Mouse (Mus musculus) myocyte (in vitro differentiated cells): Measurements from ENCODE around the gene Setd1b.

Experiments used
- CEBPB ChIP-seq: IDR thresholded peaks from 2 replicates; pipeline ENCODE4 v1.6.1; 2011; ENCODE audit warnings: mild to moderate bottlenecking, moderate library complexity; ENCODE audit not compliant: poor library complexity, insufficient read depth, severe bottlenecking
- E2F4 ChIP-seq: IDR thresholded peaks from one replicate; pipeline ENCODE4 v1.6.1; 2011; ENCODE audit warnings: mild to moderate bottlenecking, control low read depth, moderate library complexity; ENCODE audit not compliant: insufficient read depth
- MAX ChIP-seq: IDR thresholded peaks from one replicate; pipeline ENCODE4 v1.6.1; 2011; ENCODE audit warnings: low read depth, mild to moderate bottlenecking, control low read depth
- MYOG ChIP-seq, 3 experiments: IDR thresholded peaks; one replicate each; pipeline ENCODE4 v1.6.1; 2011; ENCODE audit warnings: control low read depth in 2 of 3, low read depth in 2 of 3, mild to moderate bottlenecking in 2 of 3; ENCODE audit not compliant: insufficient read length in 2 of 3, control insufficient read depth in 1 of 3, insufficient read depth in 1 of 3
- POLR2A ChIP-seq: IDR thresholded peaks from one replicate; pipeline ENCODE4 v1.6.1; 2011; ENCODE audit warnings: low read depth, mild to moderate bottlenecking, control low read depth, moderate library complexity; ENCODE audit not compliant: insufficient read length
- POLR2AphosphoS2 ChIP-seq: IDR thresholded peaks from one replicate; pipeline ENCODE4 v1.6.1; 2011; ENCODE audit warnings: low read depth, control low read depth; ENCODE audit not compliant: insufficient read length
- SRF ChIP-seq: IDR thresholded peaks from one replicate; pipeline ENCODE4 v1.6.1; 2011; ENCODE audit warnings: low read depth; ENCODE audit not compliant: control insufficient read depth, insufficient read length
- TCF3 ChIP-seq: IDR thresholded peaks from one replicate; pipeline ENCODE4 v1.6.1; 2011; ENCODE audit warnings: low read depth, control low read depth; ENCODE audit not compliant: insufficient read length
- USF1 ChIP-seq: IDR thresholded peaks from one replicate; pipeline ENCODE4 v1.6.1; 2011; ENCODE audit warnings: low read depth, mild to moderate bottlenecking, control low read depth, moderate library complexity

GRCm38 (mm10) chr5:123110296-123110721 lies 31.7 kb upstream of the Setd1b start:
- TF ChIP-seq TCF3: no peak
- no peak for TF ChIP-seq POLR2A
- no peak for TF ChIP-seq POLR2AphosphoS2
- TF ChIP-seq MAX: no peak
- no peak for TF ChIP-seq E2F4
- no peak for TF ChIP-seq USF1
- no peak for TF ChIP-seq MYOG (IDR thresholded peaks at IDR 0.05; ENCODE audit: control insufficient read depth in 1 of 3, insufficient read depth in 1 of 3, insufficient read length in 2 of 3, low read depth in 2 of 3)
- TF ChIP-seq SRF: no peak
- no peak for TF ChIP-seq CEBPB
